Mouse (Mus musculus) activated CD4-positive, CD25-positive, alpha-beta regulatory T cell, adult 4 months (primary cell): ENCODE results near the gene Spata19. TPM values are rescaled to one million over a fixed set of nuclear protein-coding genes. Genes with fewer than 3 reads are reported as not detected.

Source experiments
- ATAC-seq: one replicate; pipeline ENCODE4 v1.8.0; 2017
- polyA plus RNA-seq, 2 experiments: library from polyadenylated mRNA; unstranded; fragments of 100-300 nt; shearing (Covaris generic); gene quantifications; one replicate each; pipeline ENCODE4 v1.2.1; 2017

The Spata19 gene
- polyA plus RNA-seq, result not detected

DNA sequence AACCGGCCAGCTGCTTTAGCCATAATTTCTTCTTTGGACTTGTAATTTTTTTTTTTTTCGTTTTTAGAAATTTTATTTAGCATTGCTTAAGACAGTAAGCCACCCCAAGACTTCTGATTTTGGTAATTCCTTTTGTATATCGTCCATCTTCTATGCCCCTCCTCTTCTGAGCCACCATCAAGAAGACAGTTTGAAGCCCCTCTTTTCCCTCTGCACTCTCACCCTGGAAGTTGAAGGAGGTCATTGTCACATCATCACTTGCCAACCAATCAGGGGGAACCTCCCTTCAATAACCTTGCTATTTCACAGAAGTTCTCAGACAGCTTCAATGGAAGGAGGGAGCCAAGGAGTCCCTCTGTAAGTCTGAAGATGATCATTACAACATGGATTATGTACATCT lies at the start of gene Spata19:
Gene Spata19, plus strand, starts transcription at position 301 of the 400 bp plus-strand sequence.
- no peak for ATAC-seq

DNA sequence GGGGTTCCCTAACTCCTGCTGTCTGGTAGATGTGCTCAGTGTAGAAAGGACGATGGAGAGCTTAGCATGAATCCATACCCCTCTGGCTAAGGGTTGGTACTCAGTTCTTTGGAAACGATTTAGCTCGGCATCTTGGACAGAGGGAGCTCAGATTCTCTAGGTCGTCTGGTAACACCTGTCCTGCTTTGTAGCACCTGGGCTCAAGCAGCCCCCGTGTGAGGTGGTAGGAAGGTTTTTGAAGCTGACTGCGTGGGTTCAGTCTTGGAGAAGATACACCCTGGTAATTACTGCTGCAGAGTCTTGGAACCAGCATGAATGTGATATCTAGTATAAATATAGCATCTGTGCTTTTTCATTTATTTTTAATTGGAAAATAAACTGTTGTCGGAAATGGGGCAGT lies 43.5 kb upstream of the Spata19 start:
- no peak for ATAC-seq

DNA sequence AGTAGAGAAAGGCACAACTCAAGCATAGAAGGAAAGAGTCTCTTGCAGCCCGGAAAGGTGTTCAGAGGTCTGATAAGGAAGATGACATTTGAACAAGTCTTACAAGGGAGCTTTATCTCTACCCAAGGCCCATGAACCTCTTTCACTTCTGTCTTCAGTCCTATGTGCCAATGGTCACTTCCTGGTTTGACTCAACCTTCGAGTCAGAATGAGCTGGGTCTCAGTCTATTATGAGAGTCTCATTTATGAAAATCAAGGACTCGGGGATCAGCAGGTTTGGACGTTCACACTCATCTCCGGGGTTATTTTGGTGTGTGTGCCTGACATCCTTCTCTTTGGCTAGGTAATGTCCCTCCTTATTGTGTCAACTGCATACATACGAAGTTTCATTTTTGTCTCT lies 38.7 kb upstream of the Spata19 start:
- no peak for ATAC-seq

DNA sequence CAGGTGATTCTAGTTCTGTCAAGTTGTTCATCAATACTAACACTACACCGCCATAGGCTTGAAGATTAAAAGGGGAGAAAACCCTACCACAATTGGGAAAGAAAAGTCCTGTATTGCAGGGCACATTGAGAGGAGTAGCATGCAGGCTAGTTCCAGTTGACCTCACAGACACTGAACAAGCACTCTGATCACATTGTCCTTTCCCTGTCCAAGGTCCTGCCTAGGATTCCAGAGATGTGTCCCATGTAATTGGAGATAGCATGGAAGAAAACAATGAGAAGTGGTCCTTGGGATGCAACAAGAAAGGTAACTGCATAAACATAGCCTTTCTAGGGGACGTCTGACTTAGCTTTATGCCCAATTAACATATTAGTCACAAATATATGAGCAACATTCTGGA lies 29.4 kb upstream of the Spata19 start:
- no peak for ATAC-seq

DNA sequence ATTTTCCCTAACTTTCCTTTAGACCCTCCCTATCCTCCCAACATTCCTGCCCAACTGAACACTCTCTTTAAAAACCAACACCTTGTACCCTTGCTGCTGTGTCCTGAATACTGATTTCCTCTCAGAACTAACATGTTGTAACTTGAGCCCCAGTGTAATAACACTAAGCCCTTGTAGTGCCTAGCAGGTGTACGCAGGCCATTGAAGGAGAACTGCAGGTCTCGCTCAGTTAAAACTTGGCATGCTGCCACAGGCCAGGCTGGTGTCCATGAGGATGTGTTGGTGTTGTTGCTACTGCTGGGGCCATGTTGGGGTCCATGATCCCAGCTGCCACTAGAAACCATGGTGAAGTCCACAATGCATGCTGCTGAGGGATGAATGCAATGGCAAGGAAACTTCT lies 27.5 kb upstream of the Spata19 start:
- no peak for ATAC-seq

DNA sequence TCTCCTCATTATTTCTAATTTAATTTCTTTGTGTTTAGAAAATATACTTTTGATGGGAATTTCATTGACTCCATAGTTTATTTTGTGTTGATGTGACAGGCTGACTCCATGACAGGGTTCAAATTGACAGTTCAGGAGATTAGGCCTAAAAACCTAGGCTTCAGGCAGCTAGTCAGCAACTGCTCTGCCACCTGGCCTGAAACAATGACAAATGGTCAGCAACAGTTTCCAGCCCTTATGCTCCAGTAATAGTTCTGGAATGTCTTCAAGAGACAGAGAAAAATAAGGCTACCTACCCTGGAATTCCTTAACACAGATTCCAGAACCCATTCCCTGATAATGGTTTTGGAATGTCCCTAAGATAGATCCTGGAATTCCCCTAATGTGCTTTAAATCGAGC lies 20.9 kb upstream of the Spata19 start:
- ATAC-seq, result no peak

DNA sequence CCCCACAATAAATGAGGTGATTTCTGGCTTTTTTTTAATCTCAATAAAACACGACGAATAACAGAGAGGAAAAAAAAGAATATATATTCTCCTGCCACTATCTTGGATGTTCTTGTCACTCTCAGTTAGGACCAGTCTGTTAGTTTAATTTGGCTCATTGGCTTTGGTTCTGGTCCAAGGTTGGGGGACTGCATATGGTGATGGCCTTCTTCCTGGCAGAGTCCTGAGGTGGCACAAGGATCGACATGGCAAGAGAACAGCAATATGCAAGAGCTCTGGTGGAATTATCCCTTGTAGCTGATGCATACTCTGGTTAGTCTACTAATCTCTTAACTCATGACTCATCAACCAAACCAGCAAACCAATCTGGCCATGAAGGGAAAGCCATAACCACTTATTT lies 9.6 kb upstream of the Spata19 start:
- ATAC-seq, result no peak

DNA sequence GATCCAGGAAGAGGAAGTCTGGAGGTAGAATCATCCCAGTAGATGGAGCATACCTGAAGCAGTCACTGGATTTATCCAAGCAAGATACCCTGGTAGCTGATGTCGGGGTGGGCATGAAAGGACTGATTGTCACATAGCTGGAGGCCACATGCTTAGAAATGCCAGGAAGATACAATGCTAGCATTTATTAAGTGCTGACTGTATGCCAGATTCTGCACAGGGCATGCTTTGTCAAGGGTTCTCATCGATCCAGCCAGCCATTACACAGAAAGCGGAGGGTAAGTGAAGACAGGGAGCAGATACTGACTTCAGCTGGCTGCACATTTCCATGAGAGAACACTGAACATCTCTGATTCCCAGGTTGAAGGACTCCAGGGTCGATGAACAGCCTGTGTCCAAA lies 4.6 kb downstream of the Spata19 start:
- no peak for ATAC-seq

DNA sequence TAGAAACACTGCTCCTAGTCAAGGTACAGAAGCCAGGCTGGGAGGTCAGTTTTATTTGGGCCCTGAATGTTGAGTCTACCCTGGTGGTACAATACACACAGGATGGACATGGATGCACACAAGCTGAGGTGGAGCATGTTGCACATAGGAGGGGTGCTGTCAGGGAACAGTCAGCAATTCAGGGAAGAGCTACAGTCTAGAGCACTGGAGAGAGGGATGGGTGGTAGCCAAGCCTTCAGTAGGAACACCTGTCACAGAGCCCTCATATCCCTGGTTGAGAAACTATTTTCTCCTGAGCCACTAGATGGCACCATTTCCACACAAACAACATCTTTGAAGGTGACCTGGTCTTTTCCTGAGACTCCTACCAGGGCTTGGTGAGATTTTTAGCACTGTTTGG lies 13.1 kb downstream of the Spata19 start:
- ATAC-seq, result no peak

DNA sequence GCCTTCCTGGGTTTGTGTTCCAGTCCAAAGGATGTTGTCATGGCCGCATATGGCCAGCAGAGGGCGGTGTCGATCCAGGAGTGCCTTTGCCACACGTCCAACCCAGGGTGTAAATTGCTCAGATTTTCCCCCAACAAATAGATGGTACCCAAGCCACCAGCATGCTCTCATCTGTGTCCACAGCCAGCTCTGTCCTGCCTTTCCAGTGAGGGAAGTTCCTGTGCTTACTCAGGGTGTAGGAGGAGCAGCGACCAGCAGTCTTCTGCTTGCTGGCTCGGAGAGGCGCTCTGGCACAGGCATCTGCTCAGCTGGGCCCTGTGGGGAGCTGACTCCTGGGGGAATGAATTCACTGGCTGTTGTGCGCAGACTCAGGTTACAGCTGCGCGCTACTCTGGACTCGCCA lies 17.5 kb downstream of the Spata19 start:
- no peak for ATAC-seq

DNA sequence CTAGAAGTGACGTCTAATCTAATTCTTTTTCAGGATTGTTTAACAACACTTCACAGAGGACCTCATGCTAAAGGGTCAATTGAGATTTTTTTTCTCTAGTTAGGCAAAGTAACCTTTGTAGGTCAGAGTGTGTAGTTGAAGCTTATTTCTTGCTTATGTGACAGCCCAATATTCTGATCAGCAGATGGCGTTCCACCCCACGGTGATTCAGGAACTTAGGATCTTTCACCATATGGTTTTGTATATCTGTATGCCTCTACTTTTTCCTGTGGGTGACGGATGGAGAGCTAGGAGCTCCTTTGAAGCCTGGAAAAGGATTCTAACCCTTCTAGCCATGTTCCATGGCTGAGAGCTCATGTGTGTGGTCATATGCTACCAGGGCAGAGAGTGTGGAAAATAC lies 27.9 kb downstream of the Spata19 start:
- no peak for ATAC-seq

DNA sequence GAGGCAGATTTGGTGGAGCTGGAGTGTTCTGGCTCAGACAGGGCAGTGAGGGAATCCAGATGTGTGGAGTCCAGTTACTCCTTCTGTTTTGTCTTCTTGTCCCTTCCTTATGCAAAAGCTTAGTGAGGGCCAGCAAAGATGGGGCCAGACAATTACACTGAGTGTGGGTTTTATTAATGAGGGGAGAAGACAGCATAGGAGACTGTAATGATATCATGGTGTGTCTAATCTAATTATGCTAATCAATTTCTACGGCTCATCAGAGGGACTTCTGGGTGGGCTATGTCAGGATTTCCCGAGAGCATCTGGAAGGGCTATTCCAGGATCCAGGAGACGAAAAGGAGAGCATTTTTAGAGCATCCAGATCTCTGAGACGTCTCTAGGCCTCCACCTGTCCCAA lies 32.0 kb downstream of the Spata19 start:
- no peak for ATAC-seq

DNA sequence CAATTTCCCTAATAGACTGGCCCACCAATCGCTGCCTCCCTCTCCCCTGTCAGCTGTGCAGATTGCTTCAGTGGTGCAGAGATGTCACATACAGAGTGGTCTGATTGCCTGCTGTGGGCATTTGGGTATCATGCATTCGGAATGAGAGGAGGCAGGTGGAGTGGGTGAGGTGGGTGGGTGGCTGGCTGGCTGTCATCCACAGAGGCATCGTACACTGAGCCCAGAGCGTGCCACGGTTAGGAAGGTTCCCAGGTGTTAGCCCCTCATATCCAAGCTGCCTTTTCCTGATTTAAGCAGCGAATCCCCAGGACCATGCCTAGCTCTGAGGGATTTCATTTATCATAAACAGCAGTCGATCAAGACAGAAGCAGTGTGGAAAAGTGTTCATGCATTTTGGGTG lies 36.7 kb downstream of the Spata19 start:
- ATAC-seq, result no peak

DNA sequence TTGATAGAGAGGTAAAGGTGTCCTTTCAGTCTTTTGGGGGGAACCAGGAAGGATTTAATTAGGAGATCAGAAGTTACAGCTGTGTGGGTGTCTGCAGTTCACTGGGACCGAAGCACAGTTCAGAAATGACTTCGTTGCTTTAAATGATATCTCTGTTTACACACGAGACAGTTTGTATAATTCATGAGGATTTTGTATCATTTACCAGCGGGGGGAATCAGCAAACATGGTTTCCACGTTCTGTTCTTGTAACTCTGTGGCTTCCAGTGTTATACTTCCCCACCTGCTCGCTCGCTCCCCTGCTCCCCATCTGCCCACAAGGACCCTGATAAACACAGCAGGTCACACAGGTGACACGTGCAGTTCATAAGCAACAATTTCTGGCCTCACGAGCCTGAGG lies 39.3 kb downstream of the Spata19 start:
- ATAC-seq, result no peak

DNA sequence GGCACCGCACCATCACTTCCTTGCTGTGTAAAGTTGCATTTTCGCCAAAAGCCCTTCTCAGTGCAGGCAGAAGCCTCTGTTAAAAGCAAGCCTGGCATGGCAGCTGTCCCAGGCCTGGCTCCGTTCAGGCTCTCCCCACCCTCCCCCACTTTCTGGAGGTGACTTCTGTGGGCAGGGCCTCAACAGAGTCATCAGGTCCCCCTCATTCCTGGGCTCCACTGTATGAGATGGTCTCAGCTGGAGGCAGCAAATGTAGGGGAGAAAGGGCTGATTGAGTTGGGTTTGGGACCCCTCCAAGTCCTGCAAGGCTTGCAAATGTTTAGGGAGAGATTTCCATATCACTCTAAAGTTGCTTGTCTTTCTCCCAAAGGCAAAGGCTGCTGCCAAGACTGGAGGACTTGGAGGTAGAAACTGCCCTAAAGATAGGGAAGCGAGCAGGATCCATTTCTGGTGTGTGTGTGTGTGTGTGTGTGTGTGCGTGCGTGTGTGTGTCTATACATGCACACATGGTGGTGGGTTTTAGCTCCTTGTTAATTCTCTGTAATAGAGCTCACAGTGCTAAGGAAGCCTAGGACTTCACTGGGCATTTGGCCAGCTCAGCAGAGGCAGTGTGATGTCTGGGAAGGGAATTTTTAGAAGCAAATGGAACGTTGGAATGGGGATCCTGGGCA lies 40.9 kb downstream of the Spata19 start:
- no peak for ATAC-seq

DNA sequence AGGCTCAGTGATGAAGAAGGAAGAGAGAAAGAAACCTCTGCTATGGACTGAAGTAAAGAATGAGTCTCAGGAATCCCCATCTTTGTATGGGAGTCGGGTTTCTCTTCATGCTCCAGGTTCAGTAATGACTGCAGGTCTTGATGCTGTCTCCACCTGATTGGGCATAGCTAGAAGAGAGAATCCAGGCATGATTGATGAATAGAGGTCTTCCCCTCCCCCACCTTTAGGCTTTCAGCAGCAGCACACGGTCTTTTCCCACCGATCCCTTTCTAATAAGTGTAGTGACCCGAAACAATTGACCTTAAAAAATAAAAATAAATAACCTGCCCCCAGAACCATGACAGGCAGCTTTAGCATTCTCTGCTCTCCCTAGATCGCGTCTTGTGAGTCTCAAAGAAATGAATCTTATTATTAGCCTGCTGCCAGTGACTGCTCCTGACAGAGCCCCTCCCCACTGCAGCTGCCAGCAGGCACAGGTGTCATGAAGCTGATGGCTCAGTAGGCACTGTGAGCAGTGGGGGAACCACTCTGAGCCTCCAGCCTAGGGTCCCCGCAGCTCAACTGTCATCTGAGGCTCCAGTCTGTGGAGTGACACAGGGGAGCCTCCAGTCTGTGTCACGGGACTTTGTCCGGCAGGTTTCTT lies 53.3 kb downstream of the Spata19 start:
- ATAC-seq, result no peak

Other genes starting within 250 kb of the Spata19 start
- gene Jam3, start 241.4 kb upstream of the Spata19 start, polyA plus RNA-seq, result under 1 TPM in 1 of 2 experiments, not detected in 1; 0.56 TPM
- 1 to 10 TPM; 1.3 TPM for gene Igsf9b, start 97.6 kb upstream of the Spata19 start, polyA plus RNA-seq